Mouse (Mus musculus): ENCODE data around the gene Cela1. TPM values are rescaled to one million over a fixed set of nuclear protein-coding genes. Genes with fewer than 3 reads are reported as not detected.

The Cela1 gene
- polyA plus RNA-seq, 1 experiment from 2014 or later = 11.8 TPM

GRCm38 (mm10) chr15:100705376-100705775 lies 17.7 kb upstream of the Cela1 start:
- H3K9ac ChIP-seq = no peak overlapping the region
- peaks cover 49% of the 10 kb centered on the region for H3K4me1 ChIP-seq (replicated peaks)
- H3K27me3 ChIP-seq = peaks cover 19% of the 10 kb centered on the region
- ATAC-seq (ENCODE audit: low read depth) (no peak), DNase-seq (no peak)
- H3K36me3 ChIP-seq = no peaks in the 10 kb centered on the region
- H3K9me3 ChIP-seq (replicated peaks) = no peaks in the 10 kb centered on the region
- no peak overlapping the region for H3K27ac ChIP-seq
- no peak overlapping the region for H3K4me3 ChIP-seq (replicated peaks)
- 59% methylated on average over 1 of the region's 1 CpGs for WGBS (ENCODE audit: insufficient replicate concordance)
- H3K4me2 ChIP-seq = no peak overlapping the region

GRCm38 (mm10) chr15:100703913-100704312 lies 16.2 kb upstream of the Cela1 start:
- peaks cover 57% of the 10 kb centered on the region for H3K4me1 ChIP-seq (replicated peaks)
- 25% methylated on average over 17 of the region's 17 CpGs for WGBS (ENCODE audit: insufficient replicate concordance)

GRCm38 (mm10) chr15:100701856-100702255 lies 14.1 kb upstream of the Cela1 start:
- Histone ChIP-seq H3K27ac (no peak overlapping the region), H3K4me2 (peak overlapping the region; percentile 13; the same call in 1 of the 2 replicates), H3K36me3 (no peaks in the 10 kb centered on the region), H3K9ac (no peak overlapping the region), H3K4me1 (replicated peaks) (peaks cover 49% of the 10 kb centered on the region), H3K9me3 (replicated peaks) (no peaks in the 10 kb centered on the region), H3K27me3 (peaks cover 19% of the 10 kb centered on the region), H3K4me3 (replicated peaks) (no peak overlapping the region)
- WGBS (ENCODE audit: insufficient replicate concordance) = 31% methylated on average over 6 of the region's 6 CpGs
- ATAC-seq (ENCODE audit: low read depth) = no peak
- DNase-seq = no peak

More at GRCm38 (mm10) chr15:100703913-100704312, 16.2 kb upstream of the Cela1 start:
- Histone ChIP-seq H3K27ac (no peak overlapping the region), H3K9ac (no peak overlapping the region), H3K4me2 (no peak overlapping the region), H3K27me3 (peaks cover 19% of the 10 kb centered on the region), H3K4me3 (replicated peaks) (no peak overlapping the region), H3K36me3 (no peaks in the 10 kb centered on the region), H3K9me3 (replicated peaks) (no peaks in the 10 kb centered on the region)
- DNase-seq (no peak), ATAC-seq (ENCODE audit: low read depth) (no peak)

GRCm38 (mm10) chr15:100701108-100701507 lies 13.4 kb upstream of the Cela1 start:
- ATAC-seq (ENCODE audit: low read depth) (no peak), DNase-seq (no peak)
- H3K4me3 ChIP-seq (replicated peaks) = no peak overlapping the region
- no peaks in the 10 kb centered on the region for H3K9me3 ChIP-seq (replicated peaks)
- peaks cover 19% of the 10 kb centered on the region for H3K27me3 ChIP-seq
- 18% methylated on average over 10 of the region's 10 CpGs for WGBS (ENCODE audit: insufficient replicate concordance)
- H3K27ac ChIP-seq = peak overlapping the region; percentile 34; the same call in 1 of the 2 replicates
- no peak overlapping the region for H3K9ac ChIP-seq
- peak overlapping the region; percentile 13; the same call in 1 of the 2 replicates for H3K4me2 ChIP-seq
- H3K36me3 ChIP-seq = no peaks in the 10 kb centered on the region
- peaks cover 41% of the 10 kb centered on the region for H3K4me1 ChIP-seq (replicated peaks)

GRCm38 (mm10) chr15:100700424-100700823 lies 12.7 kb upstream of the Cela1 start:
- WGBS (ENCODE audit: insufficient replicate concordance) = 42% methylated on average over 5 of the region's 5 CpGs
- no peak for ATAC-seq (ENCODE audit: low read depth)
- no peaks in the 10 kb centered on the region for H3K9me3 ChIP-seq (replicated peaks)
- peaks cover 21% of the 10 kb centered on the region for H3K27me3 ChIP-seq
- peaks cover 39% of the 10 kb centered on the region for H3K4me1 ChIP-seq (replicated peaks)
- H3K36me3 ChIP-seq = no peaks in the 10 kb centered on the region
- H3K9ac ChIP-seq = no peak overlapping the region
- DNase-seq = no peak
- no peak overlapping the region for H3K4me2 ChIP-seq
- no peak overlapping the region for H3K4me3 ChIP-seq (replicated peaks)
- no peak overlapping the region for H3K27ac ChIP-seq

- no peak overlapping the region for H3K4me2 ChIP-seq
- no peaks in the 10 kb centered on the region for H3K9me3 ChIP-seq (replicated peaks)
- no peak overlapping the region for H3K4me3 ChIP-seq (replicated peaks)
- no peak for DNase-seq
- ATAC-seq (ENCODE audit: low read depth) = peak; percentile 37
- H3K27me3 ChIP-seq = peaks cover 18% of the 10 kb centered on the region
- H3K9ac ChIP-seq = no peak overlapping the region
- no peaks in the 10 kb centered on the region for H3K36me3 ChIP-seq
- 45% methylated on average over 6 of the region's 6 CpGs for WGBS (ENCODE audit: insufficient replicate concordance)
- H3K27ac ChIP-seq = no peak overlapping the region
- peaks cover 39% of the 10 kb centered on the region for H3K4me1 ChIP-seq (replicated peaks)
These were observed 11.7 kb upstream of the Cela1 start for GRCm38 (mm10) chr15:100699386-100699785.

GRCm38 (mm10) chr15:100698078-100698477 lies 10.4 kb upstream of the Cela1 start:
- Histone ChIP-seq H3K4me3 (replicated peaks) (no peak overlapping the region), H3K9ac (no peak overlapping the region), H3K36me3 (no peaks in the 10 kb centered on the region), H3K4me2 (no peak overlapping the region), H3K9me3 (replicated peaks) (no peaks in the 10 kb centered on the region), H3K4me1 (replicated peaks) (peaks cover 32% of the 10 kb centered on the region), H3K27me3 (peaks cover 5% of the 10 kb centered on the region; the same call in 1 of the 2 replicates), H3K27ac (no peak overlapping the region)
- ATAC-seq (ENCODE audit: low read depth) = no peak
- DNase-seq = no peak
- 65% methylated on average over 10 of the region's 10 CpGs for WGBS (ENCODE audit: insufficient replicate concordance)

GRCm38 (mm10) chr15:100694406-100694805 lies 6.7 kb upstream of the Cela1 start:
- 70% methylated on average over 9 of the region's 9 CpGs for WGBS (ENCODE audit: insufficient replicate concordance)
- H3K4me3 ChIP-seq (replicated peaks) = no peak overlapping the region
- no peak for DNase-seq
- no peak overlapping the region for H3K27ac ChIP-seq
- H3K4me2 ChIP-seq = no peak overlapping the region
- H3K36me3 ChIP-seq = no peaks in the 10 kb centered on the region
- no peaks in the 10 kb centered on the region for H3K4me1 ChIP-seq (replicated peaks)
- H3K9ac ChIP-seq = no peak overlapping the region
- peaks cover 4% of the 10 kb centered on the region; the same call in 1 of the 2 replicates for H3K9me3 ChIP-seq (replicated peaks)
- H3K27me3 ChIP-seq = 0 out of 2 replicates have a peak, but pooled peaks cover 3% of the 10 kb centered on the region
- ATAC-seq (ENCODE audit: low read depth) = no peak

GRCm38 (mm10) chr15:100691990-100692389 lies 4.3 kb upstream of the Cela1 start:
- Histone ChIP-seq H3K4me2 (no peak overlapping the region), H3K9me3 (replicated peaks) (peaks cover 4% of the 10 kb centered on the region; the same call in 1 of the 2 replicates), H3K4me3 (replicated peaks) (no peak overlapping the region), H3K4me1 (replicated peaks) (peaks cover 10% of the 10 kb centered on the region), H3K27me3 (0 out of 2 replicates have a peak, but pooled peaks cover 3% of the 10 kb centered on the region), H3K9ac (no peak overlapping the region), H3K27ac (no peak overlapping the region), H3K36me3 (no peaks in the 10 kb centered on the region)
- DNase-seq (no peak), ATAC-seq (ENCODE audit: low read depth) (no peak)
- WGBS (ENCODE audit: insufficient replicate concordance) = 36% methylated on average over 3 of the region's 3 CpGs

GRCm38 (mm10) chr15:100686989-100687388 lies 732 bp downstream of the Cela1 start:
- WGBS (ENCODE audit: insufficient replicate concordance) = 17% methylated on average over 12 of the region's 12 CpGs
- DNase-seq = no peak
- Histone ChIP-seq H3K9ac (peak overlapping the region; percentile 45; the same call in 1 of the 2 replicates), H3K4me3 (replicated peaks) (peak overlapping the region; percentile 27), H3K27me3 (no peaks in the 10 kb centered on the region), H3K36me3 (no peaks in the 10 kb centered on the region), H3K4me1 (replicated peaks) (peaks cover 40% of the 10 kb centered on the region), H3K9me3 (replicated peaks) (peaks cover 4% of the 10 kb centered on the region; the same call in 1 of the 2 replicates), H3K27ac (peak overlapping the region; percentile 73; the same call in 1 of the 2 replicates), H3K4me2 (peak overlapping the region; percentile 49)
- ATAC-seq (ENCODE audit: low read depth) = peak; percentile 37

- 73% methylated on average over 6 of the region's 6 CpGs for WGBS (ENCODE audit: insufficient replicate concordance)
- Histone ChIP-seq H3K27ac (peak overlapping the region; percentile 73), H3K4me1 (replicated peaks) (peaks cover 40% of the 10 kb centered on the region), H3K4me2 (peak overlapping the region; percentile 49), H3K4me3 (replicated peaks) (0 out of 2 replicates have a peak overlapping the region, but pooled peaks have one; percentile 27), H3K36me3 (no peaks in the 10 kb centered on the region), H3K9me3 (replicated peaks) (peaks cover 4% of the 10 kb centered on the region; the same call in 1 of the 2 replicates), H3K9ac (peak overlapping the region; percentile 37; the same call in 1 of the 2 replicates), H3K27me3 (no peaks in the 10 kb centered on the region)
- no peak for DNase-seq
- no peak for ATAC-seq (ENCODE audit: low read depth)
These were observed 1.3 kb downstream of the Cela1 start for GRCm38 (mm10) chr15:100686434-100686833.

GRCm38 (mm10) chr15:100685849-100686248 lies 1.9 kb downstream of the Cela1 start:
- no peaks in the 10 kb centered on the region for H3K27me3 ChIP-seq
- 38% methylated on average over 8 of the region's 8 CpGs for WGBS (ENCODE audit: insufficient replicate concordance)
- ATAC-seq (ENCODE audit: low read depth) = peak; percentile 72
- no peak overlapping the region for H3K4me3 ChIP-seq (replicated peaks)
- H3K4me2 ChIP-seq = peak overlapping the region; percentile 49
- H3K27ac ChIP-seq = peak overlapping the region; percentile 73
- no peak for DNase-seq
- peaks cover 44% of the 10 kb centered on the region for H3K4me1 ChIP-seq (replicated peaks)
- no peaks in the 10 kb centered on the region for H3K36me3 ChIP-seq
- no peak overlapping the region for H3K9ac ChIP-seq
- peaks cover 4% of the 10 kb centered on the region; the same call in 1 of the 2 replicates for H3K9me3 ChIP-seq (replicated peaks)

Data from liver, embryonic 13.5 days (tissue).